Mouse (Mus musculus) olfactory bulb, adult 2 months (tissue): ENCODE measurements around the gene Trim2. TPM values are rescaled to one million over a fixed set of nuclear protein-coding genes. Genes with fewer than 3 reads are reported as not detected.
A peak's percentile ranks its signal among the peaks of the same experiment; 100 is the strongest.

Experiments
- H3K27ac ChIP-seq: fragments of 200-500 bp; 2 replicates; pipeline ENCODE4 v1.5.1; 2012; ENCODE audit warnings: low read depth, low read length; ENCODE audit not compliant: insufficient read depth
- H3K4me1 ChIP-seq: fragments of 200-500 bp; 2 replicates; pipeline ENCODE4 v1.6.1; 2012; ENCODE audit warnings: low read length; ENCODE audit not compliant: control insufficient read depth, insufficient read depth
- H3K4me3 ChIP-seq: fragments of 200-500 bp; 2 replicates; pipeline ENCODE4 v1.5.1; 2012; ENCODE audit warnings: mild to moderate bottlenecking, low read depth, low read length, moderate library complexity; ENCODE audit not compliant: insufficient read depth
- CTCF ChIP-seq: fragments of 200-500 bp; IDR thresholded peaks from 2 replicates; pipeline ENCODE4 v1.5.1; 2012; ENCODE audit warnings: low read depth, mild to moderate bottlenecking, low read length, moderate library complexity; ENCODE audit not compliant: insufficient read depth
- POLR2A ChIP-seq: fragments of 200-500 bp; IDR thresholded peaks from 2 replicates; pipeline ENCODE4 v1.6.1; 2012; ENCODE audit warnings: mild to moderate bottlenecking, low read depth, low read length, moderate library complexity; ENCODE audit not compliant: insufficient read depth
- WGBS: fragments of 180-500 bp; shearing (Covaris S2); methylation state at CpG from one replicate; pipeline ENCODE4 v1.1.7; 2018; 5-methylcytosine and 5-hydroxymethylcytosine counted together
- polyA plus RNA-seq: library from polyadenylated mRNA; stranded (reverse); fragments of >200 nt; gene quantifications from 2 replicates; pipeline ENCODE4 v1.2.4, GENCODE M21; 2012; ENCODE audit warnings: low replicate concordance; ENCODE audit not compliant: missing spikeins, insufficient read depth, insufficient read length

Trim2 gene
- polyA plus RNA-seq, 1 experiment, result not detected

DNA sequence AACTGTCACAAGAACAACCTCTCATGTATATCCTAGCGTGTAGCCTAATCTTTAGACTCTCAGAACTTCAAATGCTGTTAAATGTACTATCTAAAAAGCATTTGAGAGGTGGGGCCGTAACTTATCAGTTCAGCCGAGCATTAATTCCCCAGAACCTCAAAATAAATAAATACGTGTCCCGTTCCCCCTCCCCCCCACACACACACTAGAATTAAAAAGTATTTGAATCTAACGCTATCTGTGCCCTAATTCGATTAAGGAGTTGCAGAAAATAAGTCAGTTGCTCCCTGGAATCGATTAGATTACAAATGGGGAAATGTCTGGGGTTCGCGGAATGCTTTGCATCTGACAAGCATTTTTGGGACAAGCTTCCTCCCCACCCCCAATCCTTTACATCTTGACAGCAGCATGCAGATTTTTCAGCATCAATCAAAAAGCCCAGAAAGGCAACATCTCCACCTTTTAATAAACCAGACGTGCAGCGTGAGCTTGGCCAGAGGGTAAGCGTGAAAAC is 48.1 kb downstream of the Trim2 start:
- H3K4me1 ChIP-seq, result peaks cover 2% of the 10 kb centered on the region; the same call in 1 of the 2 replicates
- H3K27ac ChIP-seq, result no peak overlapping the region; the same call in none of the 2 replicates

DNA sequence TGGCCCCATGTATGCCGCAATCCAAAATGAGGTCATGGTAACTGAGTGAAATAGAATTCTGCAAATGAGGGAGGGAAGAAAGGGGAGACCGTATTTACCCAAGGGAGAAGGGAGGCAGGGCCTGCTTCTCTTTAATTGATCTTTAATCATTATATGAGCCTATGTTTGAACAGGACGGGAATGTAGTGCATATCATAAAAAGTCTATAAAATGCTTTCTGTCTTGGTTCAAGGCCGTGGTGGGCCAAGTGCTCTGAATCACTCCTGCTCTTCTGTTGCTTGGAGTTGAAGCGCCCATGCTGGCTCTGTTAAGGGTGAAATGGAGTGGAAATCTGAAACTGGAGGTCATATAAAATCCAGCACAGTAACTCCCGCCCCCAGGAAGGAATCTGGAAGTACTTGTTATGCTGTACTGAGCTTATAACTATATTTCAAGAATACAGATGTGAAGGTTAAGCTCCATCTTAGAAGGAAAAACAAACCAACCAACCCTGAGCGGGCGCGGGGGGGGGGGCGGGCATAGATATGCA is 48.6 kb downstream of the Trim2 start:
- TF ChIP-seq CTCF, result no peak
- TF ChIP-seq POLR2A, result no peak
- 30% methylated on average over 10 of the region's 10 CpGs for WGBS
- Histone ChIP-seq H3K27ac (no peak overlapping the region), H3K4me3 (peak overlapping the region; percentile 20), H3K4me1 (peaks cover 2% of the 10 kb centered on the region; the same call in 1 of the 2 replicates)

More for the DNA sequence above, 48.1 kb downstream of the Trim2 start:
- WGBS, result 11% methylated on average over 13 of the region's 13 CpGs
- no peak for TF ChIP-seq POLR2A
- TF ChIP-seq CTCF, result no peak
- H3K4me3 ChIP-seq, result peak overlapping the region; percentile 91

DNA sequence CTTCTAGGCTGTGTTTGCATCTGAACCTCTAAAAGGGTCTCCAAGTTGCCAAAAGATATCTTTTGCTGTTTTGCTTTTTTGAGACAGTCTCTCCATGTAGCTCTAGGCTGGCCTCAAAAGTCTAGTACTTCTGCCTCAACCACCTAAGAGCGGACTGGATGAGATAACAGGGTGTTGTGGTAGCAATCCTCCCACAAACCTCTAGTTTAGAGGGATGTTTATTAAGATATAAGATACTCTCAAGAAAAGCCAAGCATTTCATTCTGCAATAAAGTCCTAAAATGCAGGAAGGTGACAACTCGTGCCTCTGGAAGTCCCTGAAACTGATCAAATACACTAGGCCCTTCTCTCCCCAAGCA is 52.2 kb downstream of the Trim2 start:
- Histone ChIP-seq H3K27ac (no peak overlapping the region), H3K4me1 (peaks cover 4% of the 10 kb centered on the region), H3K4me3 (no peak overlapping the region)
- WGBS, result 86% methylated on average over 2 of the region's 2 CpGs
- TF ChIP-seq CTCF (no peak), POLR2A (no peak)

DNA sequence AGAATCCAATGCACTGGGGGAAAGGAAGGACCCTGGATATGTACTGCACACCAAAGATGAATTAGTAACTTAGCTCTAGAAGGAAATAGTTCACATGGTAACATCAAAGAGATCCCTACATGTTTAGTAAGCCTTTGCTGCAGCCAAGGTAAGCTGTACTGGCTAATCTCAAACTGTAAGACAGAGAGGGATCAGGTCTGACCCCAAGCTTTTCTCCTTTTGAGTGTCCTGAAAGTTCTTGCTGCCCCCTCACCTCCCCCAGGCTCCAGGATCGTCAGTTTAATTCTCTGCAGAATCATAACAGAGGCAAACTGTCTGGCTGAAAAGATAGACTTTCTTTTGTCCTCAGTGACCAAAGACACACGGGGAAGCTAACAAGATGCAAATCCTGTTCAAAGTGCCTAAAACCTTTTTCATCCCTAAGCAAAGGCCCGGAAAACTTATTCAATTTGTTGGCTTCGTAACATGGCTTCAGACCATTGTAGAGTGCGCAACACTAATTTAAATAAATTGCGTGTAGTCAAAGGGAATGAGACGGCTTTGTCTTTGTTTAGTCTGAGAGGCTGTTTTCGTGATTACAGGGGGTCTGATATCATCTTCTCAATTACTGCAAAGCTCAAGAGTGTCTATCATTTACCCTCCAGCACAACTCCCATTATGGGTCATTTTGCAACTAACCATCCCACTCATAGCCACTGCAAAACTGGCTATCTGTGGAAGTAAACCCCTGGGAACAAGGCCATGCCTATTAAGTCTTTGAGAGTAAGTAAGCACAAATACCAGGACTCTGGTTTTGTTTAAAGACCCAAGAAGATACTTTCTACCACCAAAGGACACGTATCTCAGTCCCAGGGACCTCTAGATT is 52.8 kb downstream of the Trim2 start:
- Histone ChIP-seq H3K27ac (peak overlapping the region; percentile 10; the same call in 1 of the 2 replicates), H3K4me1 (peaks cover 4% of the 10 kb centered on the region), H3K4me3 (no peak overlapping the region)
- TF ChIP-seq CTCF (no peak), POLR2A (no peak)
- WGBS, result 54% methylated on average over 9 of the region's 9 CpGs

DNA sequence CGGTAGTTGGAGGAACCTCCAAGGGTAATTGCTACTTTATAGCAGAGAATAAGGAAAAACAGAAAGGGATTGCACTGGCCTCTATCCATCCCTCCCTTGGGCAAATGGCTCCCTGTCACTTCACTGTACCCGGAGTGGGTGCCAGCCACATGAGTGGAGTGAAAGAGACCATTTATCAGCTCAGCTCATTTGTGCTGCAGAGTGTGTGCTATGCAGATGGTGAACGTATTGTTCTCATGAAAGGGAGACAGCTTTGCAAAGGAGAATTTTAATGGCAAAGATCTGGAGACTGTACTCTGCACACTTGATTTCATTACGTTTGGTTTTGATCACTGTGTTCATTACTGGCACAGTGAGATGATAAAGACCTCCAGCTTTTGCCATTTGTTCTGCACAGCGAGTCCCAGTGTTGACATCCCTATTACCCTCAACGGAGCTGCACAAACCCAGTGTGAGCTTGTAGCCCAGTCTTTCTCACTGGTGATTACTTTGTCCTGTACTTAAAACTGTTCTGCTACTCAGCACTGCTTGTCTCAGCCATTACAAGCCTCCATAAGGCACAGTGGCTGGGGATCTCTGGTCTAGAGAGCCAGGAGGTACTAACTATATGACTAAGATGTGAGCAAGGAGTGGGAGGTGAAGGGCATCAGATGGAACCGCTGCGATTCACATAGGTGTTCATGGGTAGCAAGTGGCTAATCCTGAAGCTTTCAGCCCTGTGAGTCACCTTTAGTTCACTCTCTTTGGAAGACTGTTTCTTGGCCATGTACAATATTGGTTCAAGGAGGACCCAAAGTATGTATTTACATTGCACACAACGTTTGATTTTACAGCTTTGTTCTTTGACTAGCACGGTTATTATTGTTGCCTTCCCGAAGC is 53.7 kb downstream of the Trim2 start:
- peaks cover 6% of the 10 kb centered on the region for H3K4me1 ChIP-seq
- 30% methylated on average over 11 of the region's 11 CpGs for WGBS
- H3K27ac ChIP-seq, result peak overlapping the region; percentile 64
- H3K4me3 ChIP-seq, result no peak overlapping the region
- TF ChIP-seq POLR2A, result no peak
- TF ChIP-seq CTCF, result no peak

DNA sequence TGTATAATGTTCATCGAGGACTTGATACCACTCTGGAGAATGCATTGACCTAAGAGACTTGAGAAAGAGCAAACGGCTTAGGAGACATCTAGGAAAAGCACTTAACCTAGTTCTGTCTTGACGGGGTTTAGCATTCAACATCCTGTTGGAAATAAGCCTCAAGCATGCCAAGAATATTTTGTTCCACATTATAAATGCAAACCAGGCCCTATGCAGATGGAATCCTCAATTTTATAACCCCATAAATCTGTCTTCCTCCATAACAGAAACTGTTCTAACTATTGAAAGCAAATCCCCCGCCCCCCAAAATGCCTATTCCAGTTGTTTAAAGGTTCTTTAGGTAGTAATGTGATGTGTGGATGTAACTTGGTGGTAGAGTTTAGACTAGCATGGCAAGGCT is 55.0 kb downstream of the Trim2 start:
- Histone ChIP-seq H3K4me1 (peaks cover 9% of the 10 kb centered on the region), H3K4me3 (no peak overlapping the region), H3K27ac (no peak overlapping the region)
- TF ChIP-seq POLR2A, result no peak
- 66% methylated on average over 4 of the region's 4 CpGs for WGBS

DNA sequence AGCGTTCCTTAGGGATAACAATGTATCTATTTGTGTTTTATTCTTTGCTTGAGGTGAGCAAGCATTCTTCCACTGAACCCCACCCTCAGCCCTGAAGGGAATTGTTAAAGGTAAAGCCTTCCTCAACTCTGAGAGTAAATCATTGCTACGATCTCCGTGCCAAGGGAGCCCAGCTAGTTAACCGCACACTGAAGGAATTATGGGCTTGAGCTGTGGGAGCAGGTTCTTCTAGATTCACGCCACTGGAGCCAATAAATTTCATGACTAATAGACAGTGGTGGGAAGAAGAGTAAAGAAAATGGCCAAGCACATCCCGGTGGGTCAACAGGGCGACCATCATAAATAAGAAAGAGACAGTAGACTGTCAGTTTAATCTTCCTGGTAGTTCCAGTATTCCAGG is 56.4 kb downstream of the Trim2 start:
- peaks cover 13% of the 10 kb centered on the region for H3K4me1 ChIP-seq
- 95% methylated on average over 7 of the region's 7 CpGs for WGBS
- no peak overlapping the region for H3K27ac ChIP-seq

DNA sequence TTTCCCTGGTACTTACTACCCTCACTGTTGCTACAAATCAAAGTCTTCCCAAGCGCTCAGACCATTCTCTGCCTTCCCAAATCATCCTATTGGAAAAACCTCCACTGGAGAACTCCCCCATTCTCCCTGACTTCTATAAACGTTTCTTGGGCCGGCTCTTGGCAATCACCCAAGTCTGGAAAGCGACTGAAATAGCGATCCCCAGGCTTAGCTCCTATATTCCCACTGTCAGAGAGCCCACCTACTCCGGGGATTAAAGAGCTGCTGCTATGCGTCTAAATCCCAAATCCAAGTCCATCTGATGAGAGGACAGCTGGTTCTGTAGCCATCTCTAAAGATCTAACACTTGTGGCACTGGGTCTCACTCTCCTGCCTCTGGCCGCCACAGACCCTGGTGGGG is 58.9 kb downstream of the Trim2 start:
- no peak for TF ChIP-seq CTCF
- no peak for TF ChIP-seq POLR2A
- no peak overlapping the region for H3K4me3 ChIP-seq
- 28% methylated on average over 8 of the region's 8 CpGs for WGBS
- H3K27ac ChIP-seq, result no peak overlapping the region
- peaks cover 13% of the 10 kb centered on the region for H3K4me1 ChIP-seq

More for the DNA sequence above, 56.4 kb downstream of the Trim2 start:
- no peak for TF ChIP-seq POLR2A
- TF ChIP-seq CTCF, result no peak
- H3K4me3 ChIP-seq, result no peak overlapping the region
